Mouse (Mus musculus) macrophage (primary cell): ENCODE data around the gene Jade1. TPM values are rescaled to one million over a fixed set of nuclear protein-coding genes. Genes with fewer than 3 reads are reported as not detected.

ENCODE experiments used
- H3K27ac ChIP-seq: fragments of 350-480 bp; formaldehyde crosslinking; 2 replicates; pipeline ENCODE4 v1.9.0; 2021
- H3K36me3 ChIP-seq: fragments of 350-480 bp; formaldehyde crosslinking; 2 replicates; pipeline ENCODE4 v1.9.0; 2021; ENCODE audit errors: inconsistent target
- H3K4me3 ChIP-seq: fragments of 350-480 bp; formaldehyde crosslinking; 2 replicates; pipeline ENCODE4 v1.9.0; 2021; ENCODE audit errors: inconsistent target
- H3K79me2 ChIP-seq: fragments of 350-480 bp; formaldehyde crosslinking; 2 replicates; pipeline ENCODE4 v1.9.0; 2021; ENCODE audit errors: inconsistent target
- WGBS: methylation state at CpG from one replicate; pipeline ENCODE4 v1.1.7; 2026; ENCODE audit warnings: inconsistent platforms; ENCODE audit not compliant: missing documents; 5-methylcytosine and 5-hydroxymethylcytosine counted together
- polyA plus RNA-seq: library from polyadenylated mRNA; stranded (reverse); fragments of 250-400 nt; gene quantifications from 3 replicates; pipeline ENCODE4 v1.2.4, GENCODE M21; 2018; ENCODE audit warnings: inconsistent platforms

Gene Jade1
- polyA plus RNA-seq, 1 experiment from 2014 or later = 5.6 TPM

- WGBS = 56% methylated on average over 5 of the region's 8 CpGs
- Histone ChIP-seq H3K36me3 (no peaks in the 10 kb centered on the region), H3K27ac (no peak overlapping the region), H3K4me3 (no peak overlapping the region), H3K79me2 (no peaks in the 10 kb centered on the region)
Observed at GRCm38 (mm10) chr3:41531541-41531940, 24.0 kb upstream of the Jade1 start.

DNA sequence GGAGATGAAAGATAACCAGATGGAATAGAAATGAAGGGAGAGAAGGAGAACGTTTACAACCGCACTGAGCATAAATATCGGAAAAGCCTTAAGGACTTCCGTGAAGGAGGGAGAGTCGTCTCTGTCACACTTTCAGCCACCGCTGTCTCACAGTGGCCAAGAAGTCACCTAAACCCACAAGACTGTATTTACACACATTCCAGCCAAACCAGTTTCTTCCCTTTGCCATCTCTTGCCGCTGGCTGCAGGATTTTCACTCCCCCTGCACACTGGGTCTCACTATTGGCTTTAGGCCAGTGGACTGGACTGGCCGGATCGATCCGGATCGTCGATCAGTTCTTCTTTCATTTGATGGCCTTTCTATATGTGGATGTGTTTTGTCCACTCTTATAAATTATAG is 23.4 kb upstream of the Jade1 start:
- Histone ChIP-seq H3K36me3 (no peaks in the 10 kb centered on the region), H3K27ac (no peak overlapping the region), H3K79me2 (no peaks in the 10 kb centered on the region), H3K4me3 (no peak overlapping the region)
- WGBS = 97% methylated on average over 12 of the region's 12 CpGs

DNA sequence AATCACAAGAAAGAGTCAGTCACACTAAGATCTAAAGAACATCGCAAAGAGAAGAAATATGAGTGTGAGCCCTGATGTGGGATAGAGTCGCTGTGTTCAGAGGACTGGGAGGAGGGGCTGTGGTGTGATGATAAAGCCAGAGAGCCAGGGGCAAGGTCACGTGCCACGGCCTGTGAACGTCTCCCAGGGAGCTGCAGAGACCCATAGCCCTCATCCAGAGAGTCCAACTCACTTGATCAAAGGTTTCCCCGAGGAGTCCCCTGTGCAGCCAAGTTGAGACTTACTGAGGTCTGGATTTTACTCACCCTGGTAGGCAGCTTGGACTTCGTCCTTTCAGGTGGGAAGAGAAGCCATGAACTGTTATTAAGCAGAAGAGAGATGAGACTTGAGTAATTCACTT is 21.9 kb upstream of the Jade1 start:
- Histone ChIP-seq H3K36me3 (no peaks in the 10 kb centered on the region), H3K4me3 (no peak overlapping the region), H3K27ac (no peak overlapping the region), H3K79me2 (no peaks in the 10 kb centered on the region)
- 94% methylated on average over 7 of the region's 7 CpGs for WGBS

GRCm38 (mm10) chr3:41537957-41538356 is 17.6 kb upstream of the Jade1 start:
- Histone ChIP-seq H3K36me3 (no peaks in the 10 kb centered on the region), H3K79me2 (no peaks in the 10 kb centered on the region), H3K27ac (no peak overlapping the region), H3K4me3 (no peak overlapping the region)
- WGBS = 82% methylated on average over 2 of the region's 2 CpGs

GRCm38 (mm10) chr3:41541313-41541712 is 14.2 kb upstream of the Jade1 start:
- WGBS = 72% methylated on average over 3 of the region's 3 CpGs
- H3K36me3 ChIP-seq = no peaks in the 10 kb centered on the region
- no peak overlapping the region for H3K27ac ChIP-seq
- no peaks in the 10 kb centered on the region for H3K79me2 ChIP-seq
- H3K4me3 ChIP-seq = no peak overlapping the region

GRCm38 (mm10) chr3:41544451-41544850 is 11.1 kb upstream of the Jade1 start:
- Histone ChIP-seq H3K79me2 (no peaks in the 10 kb centered on the region), H3K4me3 (no peak overlapping the region), H3K27ac (no peak overlapping the region), H3K36me3 (no peaks in the 10 kb centered on the region)
- WGBS = 91% methylated on average over 7 of the region's 7 CpGs

DNA sequence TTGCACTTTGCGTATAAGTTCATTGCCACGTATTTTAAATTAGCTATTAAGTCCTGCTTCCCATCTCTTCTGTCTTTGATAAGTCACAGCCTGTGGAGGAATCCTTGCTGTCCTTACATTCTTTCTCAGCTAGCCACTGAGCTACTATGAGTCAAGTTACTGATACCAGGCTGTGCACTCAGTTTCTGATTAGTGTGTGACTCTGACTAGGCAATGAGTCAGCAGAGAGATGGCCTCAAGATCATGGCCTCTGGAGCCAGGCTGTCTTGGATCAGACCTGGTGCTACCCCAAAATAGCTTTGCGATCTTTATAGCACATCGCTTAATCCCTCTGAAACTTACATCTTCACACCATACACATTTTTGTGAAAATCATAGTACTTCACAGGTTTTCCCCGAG is 8.2 kb upstream of the Jade1 start:
- H3K4me3 ChIP-seq = no peak overlapping the region
- 94% methylated on average over 5 of the region's 5 CpGs for WGBS
- no peaks in the 10 kb centered on the region for H3K79me2 ChIP-seq
- H3K27ac ChIP-seq = no peak overlapping the region
- H3K36me3 ChIP-seq = no peaks in the 10 kb centered on the region

DNA sequence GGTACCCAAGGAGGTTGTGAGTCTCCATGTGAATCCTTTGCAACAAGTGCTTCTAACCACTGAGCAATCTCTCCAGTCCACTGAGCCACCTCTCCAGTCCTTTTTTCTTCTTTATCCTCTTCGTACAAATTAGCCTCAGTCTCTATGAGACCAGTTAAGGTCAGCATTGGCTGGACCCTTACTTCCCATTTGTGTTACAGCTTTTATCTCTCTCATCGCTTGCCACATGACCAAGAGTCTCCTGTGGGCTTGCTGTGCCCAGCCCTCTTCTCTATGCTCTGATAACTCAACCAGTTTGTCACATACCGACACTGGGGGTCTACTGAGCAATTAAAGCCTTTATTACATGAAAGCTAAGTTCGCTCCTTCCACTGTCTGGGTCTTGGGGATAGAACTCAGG is 7.3 kb upstream of the Jade1 start:
- no peak overlapping the region for H3K27ac ChIP-seq
- H3K36me3 ChIP-seq = no peaks in the 10 kb centered on the region
- 95% methylated on average over 4 of the region's 4 CpGs for WGBS
- no peaks in the 10 kb centered on the region for H3K79me2 ChIP-seq
- no peak overlapping the region for H3K4me3 ChIP-seq

- Histone ChIP-seq H3K4me3 (no peak overlapping the region), H3K36me3 (no peaks in the 10 kb centered on the region), H3K27ac (no peak overlapping the region), H3K79me2 (no peaks in the 10 kb centered on the region)
- WGBS = 84% methylated on average over 3 of the region's 3 CpGs
Observed at GRCm38 (mm10) chr3:41551671-41552070, 3.9 kb upstream of the Jade1 start.

DNA sequence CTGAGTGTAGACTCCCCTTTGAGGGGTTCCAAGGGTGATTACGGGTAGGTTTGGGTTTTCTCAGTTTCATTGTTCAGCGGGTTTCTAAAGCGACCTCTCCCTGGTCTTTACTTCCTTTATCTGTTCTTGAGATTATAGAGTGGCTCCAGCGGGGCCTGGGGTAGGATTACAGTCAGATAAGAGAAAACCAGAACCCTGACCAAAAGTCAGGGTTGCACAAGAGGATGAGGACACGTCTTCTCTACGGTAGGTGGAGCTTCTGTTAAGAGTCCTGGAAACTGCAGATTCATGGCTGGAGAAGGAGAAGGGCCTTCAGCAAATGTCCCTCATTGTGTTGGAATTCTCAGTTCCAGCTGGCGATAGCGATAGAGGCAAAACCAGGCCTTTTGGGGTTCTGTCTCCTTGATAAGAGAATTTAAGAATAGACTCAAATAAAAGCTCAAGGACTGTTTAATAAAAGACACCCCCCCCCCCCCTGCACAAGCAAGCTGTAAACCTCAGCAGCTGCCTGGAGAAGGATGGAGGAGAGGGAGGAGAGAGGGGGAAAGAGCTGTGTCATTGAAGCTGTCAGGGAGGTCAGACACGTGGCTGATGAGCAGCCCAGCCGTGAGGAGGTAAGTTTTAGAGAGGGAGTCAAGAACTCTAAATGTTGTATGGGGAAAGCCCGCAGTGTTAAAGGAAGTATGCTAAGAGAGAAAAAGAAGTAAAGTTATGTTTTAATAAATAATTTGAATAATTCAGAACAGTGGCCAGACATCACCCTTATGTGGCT is 2.6 kb upstream of the Jade1 start:
- Histone ChIP-seq H3K79me2 (no peaks in the 10 kb centered on the region), H3K4me3 (no peak overlapping the region), H3K27ac (0 out of 2 replicates have a peak overlapping the region, but pooled peaks have one; percentile 7), H3K36me3 (no peaks in the 10 kb centered on the region)
- WGBS = 32% methylated on average over 11 of the region's 11 CpGs

- H3K4me3 ChIP-seq = no peak overlapping the region
- no peaks in the 10 kb centered on the region for H3K36me3 ChIP-seq
- no peaks in the 10 kb centered on the region for H3K79me2 ChIP-seq
- 96% methylated on average over 4 of the region's 4 CpGs for WGBS
- no peak overlapping the region for H3K27ac ChIP-seq
Observed at GRCm38 (mm10) chr3:41553681-41554080, 1.9 kb upstream of the Jade1 start.

DNA sequence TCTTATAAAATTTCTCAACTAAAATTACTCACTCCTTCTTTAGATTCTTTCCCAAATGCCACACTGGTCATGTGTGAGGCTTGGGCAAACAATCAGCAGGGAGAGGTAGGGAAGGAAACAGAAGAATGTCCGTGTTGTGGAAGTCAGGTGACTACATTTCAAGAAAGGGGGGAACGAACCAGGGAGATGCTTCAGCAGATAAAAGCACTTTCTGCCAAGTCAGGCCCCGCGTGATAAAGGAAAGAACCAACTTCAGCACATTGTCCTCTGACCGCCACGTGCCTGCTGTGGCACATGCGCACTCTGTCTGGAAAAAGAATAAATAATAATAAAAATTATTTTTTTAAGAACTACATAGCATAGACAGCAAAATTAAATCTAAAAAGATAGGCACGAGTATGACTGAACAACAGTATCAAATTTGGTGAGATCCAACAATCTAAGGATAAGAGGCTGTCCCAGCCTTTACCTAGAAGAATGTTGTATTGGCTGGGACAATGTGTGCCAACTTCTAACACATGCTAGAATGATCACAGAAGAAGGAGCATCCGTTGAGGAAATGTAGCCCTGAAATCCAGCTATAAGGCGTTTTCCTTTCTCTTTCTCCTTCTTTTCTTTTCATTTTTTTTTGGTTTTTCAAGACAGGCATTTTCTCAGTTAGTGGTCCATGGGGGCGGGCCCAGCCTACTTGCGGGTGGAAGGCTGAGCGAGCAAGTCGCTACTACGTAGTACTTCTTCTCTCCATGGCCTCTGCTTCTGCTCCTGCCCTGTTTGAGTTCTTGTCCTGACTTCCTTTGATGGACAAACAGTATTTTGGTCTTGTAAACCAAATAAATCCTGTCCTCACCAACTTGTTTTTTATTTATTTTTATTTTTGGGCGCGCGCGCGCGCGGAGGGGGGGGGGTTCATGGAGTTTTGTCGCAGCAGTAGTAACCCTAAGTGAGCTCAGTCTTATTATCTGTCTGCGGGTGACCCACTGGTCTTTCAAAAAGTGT is 753 bp upstream of the Jade1 start:
- no peaks in the 10 kb centered on the region for H3K36me3 ChIP-seq
- no peak overlapping the region for H3K27ac ChIP-seq
- no peak overlapping the region for H3K4me3 ChIP-seq
- 75% methylated on average over 23 of the region's 24 CpGs for WGBS
- no peaks in the 10 kb centered on the region for H3K79me2 ChIP-seq

DNA sequence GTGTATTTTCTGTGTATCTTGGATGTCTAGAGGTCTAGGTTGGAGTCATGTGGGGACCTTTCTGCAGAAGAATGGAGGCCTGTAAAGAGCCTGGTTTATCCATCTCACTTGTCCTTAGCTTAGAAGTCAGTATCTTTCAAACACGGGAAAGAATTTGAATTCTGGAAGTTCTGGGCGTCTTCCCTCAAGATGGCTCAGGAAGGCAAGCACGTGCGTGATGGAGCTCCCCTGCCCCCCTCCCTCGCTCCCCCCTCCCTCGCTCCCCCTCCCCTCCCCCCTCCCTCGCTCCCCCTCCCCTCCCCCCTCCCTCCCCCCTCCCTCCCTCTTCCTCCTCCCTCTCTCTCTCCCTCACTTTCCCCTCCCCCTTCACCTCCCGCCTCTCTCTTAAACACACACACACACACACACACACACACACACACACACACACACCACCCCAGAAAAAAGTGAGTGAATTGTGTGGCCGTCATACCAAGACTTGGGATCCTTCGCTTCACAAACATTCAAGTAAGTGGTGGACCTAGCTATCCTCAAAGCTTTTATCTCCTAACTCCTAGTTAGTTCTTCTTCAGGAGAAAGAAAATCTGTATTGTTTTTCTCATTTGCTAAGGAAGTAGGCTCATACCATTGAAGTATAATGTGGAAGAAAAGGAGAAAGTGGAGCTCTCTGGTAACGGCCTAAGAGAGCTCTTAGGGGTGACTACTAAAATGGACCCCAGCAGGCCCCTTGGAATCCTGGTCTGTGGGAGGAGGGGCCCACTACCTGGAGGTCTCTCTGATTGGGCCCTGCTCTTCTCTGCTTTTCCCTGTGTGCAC is 1.1 kb downstream of the Jade1 start:
- no peaks in the 10 kb centered on the region for H3K79me2 ChIP-seq
- 90% methylated on average over 4 of the region's 11 CpGs for WGBS
- no peaks in the 10 kb centered on the region for H3K36me3 ChIP-seq
- H3K4me3 ChIP-seq = no peak overlapping the region
- no peak overlapping the region for H3K27ac ChIP-seq

DNA sequence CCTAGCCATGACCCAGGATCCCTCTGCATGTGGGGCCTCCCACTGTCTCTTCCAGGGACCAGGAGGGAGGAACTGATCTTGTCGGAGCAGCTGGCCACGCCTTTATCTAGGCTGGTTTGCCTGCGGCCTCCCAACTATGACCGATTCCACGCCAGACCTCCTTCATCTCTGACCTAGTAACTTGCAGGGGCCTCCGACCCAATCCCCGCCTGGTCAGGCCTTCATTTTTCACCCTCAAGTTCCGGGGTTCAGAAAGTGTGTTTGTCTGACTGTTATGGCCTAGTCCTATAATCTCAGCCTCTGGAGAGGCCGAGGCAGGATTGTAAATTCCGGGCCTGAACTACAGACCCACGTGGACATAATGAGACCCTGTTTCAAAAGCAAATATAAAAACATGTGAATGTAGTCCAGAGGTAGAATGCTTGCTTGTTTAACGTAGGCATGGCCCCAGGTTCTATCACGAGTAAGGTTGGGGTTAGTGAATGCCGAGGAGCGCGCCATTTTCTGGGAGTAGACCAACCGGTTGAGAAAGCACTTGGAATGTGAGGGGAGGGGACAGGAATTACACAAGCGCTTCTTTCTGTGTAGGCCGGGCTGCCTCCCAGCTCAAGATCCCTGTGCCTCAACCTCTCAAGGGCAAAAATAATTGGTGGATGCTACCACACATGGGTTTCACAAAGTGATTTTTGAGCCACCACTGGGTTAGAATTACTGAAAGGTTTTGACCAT is 1.9 kb downstream of the Jade1 start:
- 92% methylated on average over 19 of the region's 19 CpGs for WGBS
- Histone ChIP-seq H3K36me3 (no peaks in the 10 kb centered on the region), H3K79me2 (no peaks in the 10 kb centered on the region), H3K27ac (no peak overlapping the region), H3K4me3 (no peak overlapping the region)
